Mouse (Mus musculus): Measurements from ENCODE around the gene Cd300lf. TPM values are rescaled to one million over a fixed set of nuclear protein-coding genes. Genes with fewer than 3 reads are reported as not detected.

Cd300lf gene
- polyA plus RNA-seq, 1 experiment from 2014 or later = 0.22 TPM

DNA sequence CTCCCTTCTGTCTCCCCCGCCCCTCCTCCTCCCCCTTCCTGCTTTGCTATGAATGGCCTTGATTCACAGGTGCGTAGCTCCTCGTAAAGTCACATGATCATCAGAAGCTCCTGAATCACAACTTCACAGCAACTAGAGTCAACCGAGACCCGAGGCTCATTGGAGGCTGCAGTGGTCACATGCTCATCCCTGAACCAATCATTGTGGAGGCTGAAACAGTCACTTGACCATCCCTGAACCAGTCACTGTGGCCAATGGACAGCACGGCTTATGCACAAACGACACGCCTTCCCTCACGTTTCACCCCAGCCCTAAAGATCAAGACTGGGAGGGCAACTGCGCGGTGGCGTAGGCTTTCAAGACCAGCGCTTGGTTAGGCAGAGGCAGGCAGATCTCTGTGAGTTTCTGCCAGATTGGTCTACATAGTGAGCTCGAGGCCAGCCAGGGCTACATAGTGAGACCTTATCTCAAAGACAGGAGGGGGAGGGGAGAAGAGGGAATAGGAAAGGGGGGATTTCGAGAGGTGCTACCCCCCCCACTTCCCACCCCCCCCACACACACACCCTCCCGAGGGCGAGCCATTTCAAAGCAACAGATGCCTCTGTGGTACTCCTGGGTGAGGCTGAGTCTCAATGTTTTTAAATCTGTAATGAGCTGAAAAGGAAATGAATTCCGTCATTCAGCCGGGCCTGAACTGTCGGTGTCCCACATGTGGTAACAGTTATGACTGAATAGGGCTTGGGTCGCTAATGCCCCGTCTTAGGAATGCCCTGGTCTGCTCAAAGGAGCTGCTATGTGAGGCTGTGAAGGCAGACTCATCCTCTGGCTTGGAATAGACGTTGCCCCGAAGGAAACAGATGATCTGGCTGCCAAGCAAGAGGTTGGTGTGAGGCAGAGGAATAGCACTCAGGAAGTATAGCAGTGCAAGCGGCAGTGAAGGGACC is 30.1 kb downstream of the Cd300lf start:
- ATAC-seq (ENCODE audit: insufficient number of reproducible peaks, insufficient read depth, low FRiP score, low read depth) = no peak
- no peak overlapping the region for H3K4me3 ChIP-seq (ENCODE audit: control insufficient read depth in 1 of 2, insufficient read depth in 1 of 2, low read depth in 1 of 2, low read length in 2 of 2)
- no peaks in the 10 kb centered on the region for H3K4me1 ChIP-seq (ENCODE audit: control insufficient read depth in 2 of 2, insufficient read depth in 2 of 2, low read length in 2 of 2)
- H3K9me3 ChIP-seq (ENCODE audit: control insufficient read depth, low read length) = peaks cover 3% of the 10 kb centered on the region; the same call in 1 of the 2 replicates
- no peaks in the 10 kb centered on the region for H3K36me3 ChIP-seq (ENCODE audit: control insufficient read depth, insufficient read depth, low read length)
- H3K9ac ChIP-seq (ENCODE audit: low read length) = no peak overlapping the region
- no peak overlapping the region for H3K4me2 ChIP-seq (ENCODE audit: low read length)
- H3K27ac ChIP-seq (replicated peaks in 1 of 2; ENCODE audit: control insufficient read depth in 1 of 2, insufficient read depth in 1 of 2, low read depth in 2 of 2, low read length in 2 of 2) = no peak overlapping the region
- 81% methylated on average over 25 of the region's 25 CpGs for WGBS
- H3K27me3 ChIP-seq (ENCODE audit: control insufficient read depth, insufficient read depth, low read length) = no peaks in the 10 kb centered on the region

DNA sequence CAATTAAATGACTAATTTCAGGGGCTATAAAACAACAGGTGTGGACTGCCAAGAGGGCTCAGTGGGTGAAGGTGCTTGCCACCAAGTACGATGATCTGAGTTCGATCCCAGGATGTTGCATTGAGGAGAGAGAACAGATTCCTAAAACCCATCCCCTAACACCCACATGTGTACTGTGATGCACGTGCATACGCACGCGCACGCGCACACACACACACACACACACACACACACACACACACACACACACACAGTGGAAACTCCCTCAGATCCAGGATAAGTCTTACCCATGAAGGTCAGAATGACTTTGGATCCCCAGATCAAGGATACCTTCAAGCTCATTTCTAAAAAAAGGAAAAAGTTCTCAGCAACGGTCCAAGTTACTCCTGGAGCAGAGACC is 31.7 kb downstream of the Cd300lf start:
- Histone ChIP-seq H3K9me3 (ENCODE audit: control insufficient read depth, low read length) (peaks cover 3% of the 10 kb centered on the region; the same call in 1 of the 2 replicates), H3K4me2 (ENCODE audit: low read length) (no peak overlapping the region), H3K36me3 (ENCODE audit: control insufficient read depth, insufficient read depth, low read length) (no peaks in the 10 kb centered on the region), H3K27ac (replicated peaks in 1 of 2; ENCODE audit: control insufficient read depth in 1 of 2, insufficient read depth in 1 of 2, low read depth in 2 of 2, low read length in 2 of 2) (no peak overlapping the region), H3K9ac (ENCODE audit: low read length) (no peak overlapping the region), H3K27me3 (ENCODE audit: control insufficient read depth, insufficient read depth, low read length) (no peaks in the 10 kb centered on the region), H3K4me1 (ENCODE audit: control insufficient read depth in 2 of 2, insufficient read depth in 2 of 2, low read length in 2 of 2) (no peaks in the 10 kb centered on the region), H3K4me3 (ENCODE audit: control insufficient read depth in 1 of 2, insufficient read depth in 1 of 2, low read depth in 1 of 2, low read length in 2 of 2) (no peak overlapping the region)
- 93% methylated on average over 9 of the region's 9 CpGs for WGBS
- ATAC-seq (ENCODE audit: insufficient number of reproducible peaks, insufficient read depth, low FRiP score, low read depth) = no peak

DNA sequence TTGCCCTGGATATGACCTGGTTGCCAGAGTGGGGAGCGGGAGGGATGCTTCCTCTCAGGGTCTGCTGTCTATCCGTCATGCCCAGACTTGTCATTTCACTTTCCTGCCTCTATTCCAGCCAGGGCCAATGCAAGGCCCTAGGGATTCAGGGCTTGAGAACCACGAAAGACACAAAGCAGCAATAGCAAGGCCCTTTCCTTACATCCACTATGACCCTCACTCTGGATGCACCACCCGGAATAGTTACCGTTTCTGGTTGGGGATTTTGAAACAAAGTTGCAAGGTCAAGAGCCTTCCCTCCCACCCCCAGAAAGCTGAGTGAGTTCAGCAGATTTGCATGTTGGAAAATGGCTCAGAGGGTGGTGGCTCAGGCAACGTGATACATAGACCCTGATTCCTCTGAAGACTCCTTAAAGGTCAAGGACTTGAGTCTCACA is 32.2 kb downstream of the Cd300lf start:
- Histone ChIP-seq H3K27ac (replicated peaks in 1 of 2; ENCODE audit: control insufficient read depth in 1 of 2, insufficient read depth in 1 of 2, low read depth in 2 of 2, low read length in 2 of 2) (no peak overlapping the region), H3K9ac (ENCODE audit: low read length) (no peak overlapping the region), H3K36me3 (ENCODE audit: control insufficient read depth, insufficient read depth, low read length) (no peaks in the 10 kb centered on the region), H3K27me3 (ENCODE audit: control insufficient read depth, insufficient read depth, low read length) (no peaks in the 10 kb centered on the region), H3K4me2 (ENCODE audit: low read length) (no peak overlapping the region), H3K4me3 (ENCODE audit: control insufficient read depth in 1 of 2, insufficient read depth in 1 of 2, low read depth in 1 of 2, low read length in 2 of 2) (no peak overlapping the region), H3K9me3 (ENCODE audit: control insufficient read depth, low read length) (peaks cover 3% of the 10 kb centered on the region; the same call in 1 of the 2 replicates), H3K4me1 (ENCODE audit: control insufficient read depth in 2 of 2, insufficient read depth in 2 of 2, low read length in 2 of 2) (no peaks in the 10 kb centered on the region)
- WGBS = 49% methylated on average over 6 of the region's 6 CpGs
- no peak for ATAC-seq (ENCODE audit: insufficient number of reproducible peaks, insufficient read depth, low FRiP score, low read depth)

DNA sequence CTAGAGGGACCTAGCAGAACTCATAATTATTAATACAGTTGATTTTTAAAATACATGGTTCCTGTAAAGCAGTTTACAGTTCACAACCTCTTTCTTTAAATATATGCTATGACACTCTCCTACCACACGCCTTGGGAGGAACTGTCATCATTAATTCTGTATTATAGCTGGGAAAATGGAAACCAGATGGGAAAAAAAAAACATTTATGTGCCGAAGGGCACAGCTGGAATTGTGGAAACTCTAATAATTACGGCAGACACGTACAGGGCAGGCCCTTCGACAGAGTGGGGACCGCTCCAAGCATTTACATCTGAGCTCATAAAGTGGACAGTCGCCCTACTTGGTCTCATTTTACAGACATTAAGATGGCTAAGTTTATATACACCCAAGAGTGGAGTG is 33.1 kb downstream of the Cd300lf start:
- H3K9ac ChIP-seq (ENCODE audit: low read length) = no peak overlapping the region
- WGBS = 76% methylated on average over 7 of the region's 7 CpGs
- ATAC-seq (ENCODE audit: insufficient number of reproducible peaks, insufficient read depth, low FRiP score, low read depth) = no peak
- no peaks in the 10 kb centered on the region for H3K9me3 ChIP-seq (ENCODE audit: control insufficient read depth, low read length)
- no peaks in the 10 kb centered on the region for H3K27me3 ChIP-seq (ENCODE audit: control insufficient read depth, insufficient read depth, low read length)
- no peak overlapping the region for H3K27ac ChIP-seq (replicated peaks in 1 of 2; ENCODE audit: control insufficient read depth in 1 of 2, insufficient read depth in 1 of 2, low read depth in 2 of 2, low read length in 2 of 2)
- no peaks in the 10 kb centered on the region for H3K4me1 ChIP-seq (ENCODE audit: control insufficient read depth in 2 of 2, insufficient read depth in 2 of 2, low read length in 2 of 2)
- no peak overlapping the region for H3K4me3 ChIP-seq (ENCODE audit: control insufficient read depth in 1 of 2, insufficient read depth in 1 of 2, low read depth in 1 of 2, low read length in 2 of 2)
- H3K4me2 ChIP-seq (ENCODE audit: low read length) = no peak overlapping the region
- no peaks in the 10 kb centered on the region for H3K36me3 ChIP-seq (ENCODE audit: control insufficient read depth, insufficient read depth, low read length)

DNA sequence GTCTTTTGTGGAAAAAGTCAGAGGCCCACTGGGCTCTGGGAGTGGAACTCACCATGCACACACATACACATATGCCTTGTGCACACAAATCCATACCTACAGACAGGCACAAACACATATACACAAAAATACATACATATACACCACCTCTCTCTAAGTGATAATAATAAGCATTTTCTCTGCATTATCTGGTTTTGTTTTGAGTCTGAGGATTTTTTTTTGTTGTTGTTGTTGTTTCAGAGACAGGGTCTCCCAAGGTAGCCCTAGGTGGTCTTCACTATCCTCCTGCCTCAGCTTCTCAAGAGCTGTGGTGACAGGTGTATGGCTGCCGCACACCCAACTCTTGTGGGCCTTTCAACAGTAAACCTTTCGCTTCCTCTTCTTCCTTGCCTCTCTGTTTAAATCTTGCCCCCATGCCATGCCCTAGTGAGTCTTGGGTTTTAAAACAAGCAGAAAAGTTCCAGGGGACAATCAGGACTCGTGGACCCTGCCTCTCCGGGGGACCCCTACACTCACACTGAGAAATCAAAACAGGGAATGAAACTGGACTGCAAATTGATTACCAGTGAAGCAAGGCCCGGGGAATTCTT is 33.7 kb downstream of the Cd300lf start:
- 74% methylated on average over 5 of the region's 5 CpGs for WGBS
- Histone ChIP-seq H3K4me1 (ENCODE audit: control insufficient read depth in 2 of 2, insufficient read depth in 2 of 2, low read length in 2 of 2) (no peaks in the 10 kb centered on the region), H3K4me2 (ENCODE audit: low read length) (no peak overlapping the region), H3K36me3 (ENCODE audit: control insufficient read depth, insufficient read depth, low read length) (no peaks in the 10 kb centered on the region), H3K9me3 (ENCODE audit: control insufficient read depth, low read length) (no peaks in the 10 kb centered on the region), H3K9ac (ENCODE audit: low read length) (no peak overlapping the region), H3K27me3 (ENCODE audit: control insufficient read depth, insufficient read depth, low read length) (no peaks in the 10 kb centered on the region), H3K4me3 (ENCODE audit: control insufficient read depth in 1 of 2, insufficient read depth in 1 of 2, low read depth in 1 of 2, low read length in 2 of 2) (no peak overlapping the region), H3K27ac (replicated peaks in 1 of 2; ENCODE audit: control insufficient read depth in 1 of 2, insufficient read depth in 1 of 2, low read depth in 2 of 2, low read length in 2 of 2) (no peak overlapping the region)
- ATAC-seq (ENCODE audit: insufficient number of reproducible peaks, insufficient read depth, low FRiP score, low read depth) = no peak

DNA sequence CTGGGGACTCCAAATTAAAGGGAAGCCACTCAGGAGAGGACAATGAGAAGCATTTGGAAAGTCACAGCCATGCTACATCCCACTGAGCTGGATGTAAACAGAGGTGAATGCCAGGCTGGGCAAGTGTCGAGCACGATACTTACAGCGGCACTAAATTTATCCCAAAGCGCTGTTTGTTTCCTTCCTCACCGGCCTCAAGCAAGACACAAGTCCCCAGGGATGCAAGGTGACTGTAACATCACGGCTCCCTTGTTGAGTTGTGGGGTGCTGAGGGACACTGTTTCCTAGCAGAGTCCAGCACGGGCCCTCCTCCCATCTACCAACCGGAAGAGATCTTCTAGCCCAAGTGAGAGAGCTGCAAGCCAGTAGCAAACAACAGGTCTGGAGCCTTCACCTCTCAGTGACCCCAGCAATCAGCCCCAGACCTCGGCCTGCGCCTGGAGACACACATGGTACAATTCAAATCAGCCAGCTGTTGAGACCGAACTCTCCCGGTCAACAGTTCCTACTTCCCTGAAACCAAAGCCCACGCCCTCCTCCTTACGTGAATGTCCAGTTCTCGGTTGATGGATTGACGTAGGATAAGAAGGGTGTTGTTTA is 34.5 kb downstream of the Cd300lf start:
- no peak overlapping the region for H3K4me3 ChIP-seq (ENCODE audit: control insufficient read depth in 1 of 2, insufficient read depth in 1 of 2, low read depth in 1 of 2, low read length in 2 of 2)
- H3K36me3 ChIP-seq (ENCODE audit: control insufficient read depth, insufficient read depth, low read length) = no peaks in the 10 kb centered on the region
- no peak overlapping the region for H3K9ac ChIP-seq (ENCODE audit: low read length)
- ATAC-seq (ENCODE audit: insufficient number of reproducible peaks, insufficient read depth, low FRiP score, low read depth) = no peak
- WGBS = 46% methylated on average over 16 of the region's 16 CpGs
- H3K27ac ChIP-seq (replicated peaks in 1 of 2; ENCODE audit: control insufficient read depth in 1 of 2, insufficient read depth in 1 of 2, low read depth in 2 of 2, low read length in 2 of 2) = no peak overlapping the region
- no peaks in the 10 kb centered on the region for H3K27me3 ChIP-seq (ENCODE audit: control insufficient read depth, insufficient read depth, low read length)
- no peak overlapping the region for H3K4me2 ChIP-seq (ENCODE audit: low read length)
- no peaks in the 10 kb centered on the region for H3K9me3 ChIP-seq (ENCODE audit: control insufficient read depth, low read length)
- H3K4me1 ChIP-seq (ENCODE audit: control insufficient read depth in 2 of 2, insufficient read depth in 2 of 2, low read length in 2 of 2) = no peaks in the 10 kb centered on the region

DNA sequence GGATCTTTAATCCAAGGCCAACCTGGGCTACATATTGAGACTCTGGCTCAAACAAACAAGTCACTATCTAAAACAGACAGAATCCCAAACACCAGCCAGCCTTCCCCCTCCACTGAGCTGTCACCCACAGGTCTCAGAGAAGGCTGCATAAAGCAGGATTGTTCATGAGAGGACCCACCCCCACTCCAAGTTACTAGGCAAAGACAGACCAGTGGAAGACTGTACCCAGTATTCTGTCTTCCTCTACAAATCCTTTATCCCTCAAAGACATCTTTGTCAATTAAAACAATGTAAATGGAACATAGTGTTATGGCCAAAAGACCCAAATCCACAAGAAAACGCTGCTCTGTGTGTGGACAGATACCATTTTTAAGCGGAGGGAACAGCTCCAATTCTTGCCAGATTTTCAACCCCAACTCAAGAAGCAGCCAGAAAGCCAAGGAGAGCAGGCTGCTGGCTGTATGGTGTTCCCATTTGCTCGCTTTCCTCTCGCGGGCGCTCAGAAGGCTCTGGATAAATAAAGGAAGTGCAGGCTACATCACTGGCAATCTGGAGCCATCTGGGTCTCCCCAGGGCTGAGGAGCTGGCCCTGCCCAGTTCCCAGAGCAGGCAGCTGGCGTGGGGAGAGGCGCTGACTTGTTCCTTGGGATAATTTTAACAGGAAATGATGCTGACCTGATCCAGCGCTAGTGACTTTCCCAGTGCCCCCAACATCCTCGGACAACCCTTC is 35.4 kb downstream of the Cd300lf start:
- H3K9ac ChIP-seq (ENCODE audit: low read length) = no peak overlapping the region
- no peak overlapping the region for H3K27ac ChIP-seq (replicated peaks in 1 of 2; ENCODE audit: control insufficient read depth in 1 of 2, insufficient read depth in 1 of 2, low read depth in 2 of 2, low read length in 2 of 2)
- H3K36me3 ChIP-seq (ENCODE audit: control insufficient read depth, insufficient read depth, low read length) = no peaks in the 10 kb centered on the region
- H3K4me3 ChIP-seq (ENCODE audit: control insufficient read depth in 1 of 2, insufficient read depth in 1 of 2, low read depth in 1 of 2, low read length in 2 of 2) = no peak overlapping the region
- H3K4me1 ChIP-seq (ENCODE audit: control insufficient read depth in 2 of 2, insufficient read depth in 2 of 2, low read length in 2 of 2) = no peaks in the 10 kb centered on the region
- no peak overlapping the region for H3K4me2 ChIP-seq (ENCODE audit: low read length)
- H3K27me3 ChIP-seq (ENCODE audit: control insufficient read depth, insufficient read depth, low read length) = peaks cover under 1% of the 10 kb centered on the region; the same call in 1 of the 2 replicates
- WGBS = 46% methylated on average over 10 of the region's 10 CpGs
- peaks cover 2% of the 10 kb centered on the region for H3K9me3 ChIP-seq (ENCODE audit: control insufficient read depth, low read length)
- no peak for ATAC-seq (ENCODE audit: insufficient number of reproducible peaks, insufficient read depth, low FRiP score, low read depth)
